Mouse (Mus musculus) MEL (cell line): ENCODE data around the gene Rufy3. TPM values are rescaled to one million over a fixed set of nuclear protein-coding genes. Genes with fewer than 3 reads are reported as not detected.

ENCODE experiments used
- DNase-seq: peaks from one replicate; pipeline ENCODE4 v3.0.0; 2011; ENCODE audit warnings: low read depth, low spot score
- H3K27ac ChIP-seq: 2 replicates; pipeline ENCODE4 v1.5.1; 2012; ENCODE audit warnings: low read depth, mild to moderate bottlenecking, control low read depth, low read length, moderate library complexity; ENCODE audit not compliant: control insufficient read depth
- H3K27me3 ChIP-seq, 2 experiments: fragments of 150-350 bp in 1 of 2; sonication (generic) in 1 of 2; 2 replicates each; pipeline ENCODE4 v1.6.1; 2012; ENCODE audit warnings: low read length in 2 of 2, mild to moderate bottlenecking in 2 of 2, improper control_type of control experiment in 1 of 2, moderate library complexity in 1 of 2; ENCODE audit not compliant: insufficient read depth in 2 of 2, control insufficient read depth in 1 of 2
- H3K36me3 ChIP-seq, 2 experiments: 2 replicates each; pipeline ENCODE4 v1.6.1; 2012 to 2014; ENCODE audit warnings: low read length in 2 of 2, improper control_type of control experiment in 1 of 2, inconsistent platforms in 1 of 2, mild to moderate bottlenecking in 1 of 2; ENCODE audit not compliant: insufficient read depth in 2 of 2, control insufficient read depth in 1 of 2
- H3K4me1 ChIP-seq, 2 experiments: fragments of 150-350 bp in 1 of 2; sonication (generic) in 1 of 2; 2 replicates each; pipeline ENCODE4 v1.6.1; 2012; ENCODE audit warnings: low read length in 2 of 2, improper control_type of control experiment in 1 of 2, mild to moderate bottlenecking in 1 of 2; ENCODE audit not compliant: insufficient read depth in 2 of 2, control insufficient read depth in 1 of 2
- H3K4me3 ChIP-seq, 2 experiments: fragments of 150-350 bp in 1 of 2; sonication (generic) in 1 of 2; 2 replicates each; pipeline ENCODE4 v1.5.1; 2012; ENCODE audit warnings: low read depth in 2 of 2, low read length in 2 of 2, mild to moderate bottlenecking in 2 of 2, moderate library complexity in 2 of 2, control low read depth in 1 of 2, improper control_type of control experiment in 1 of 2; ENCODE audit not compliant: control insufficient read depth in 1 of 2, insufficient read depth in 1 of 2
- H3K79me2 ChIP-seq: 2 replicates; pipeline ENCODE4 v1.6.1; 2012; ENCODE audit warnings: mild to moderate bottlenecking, low read length, moderate library complexity; ENCODE audit not compliant: control insufficient read depth, poor library complexity, insufficient read depth
- H3K9ac ChIP-seq: 2 replicates; pipeline ENCODE4 v1.6.1; 2012; ENCODE audit warnings: low read depth, mild to moderate bottlenecking, control low read depth, low read length, moderate library complexity; ENCODE audit not compliant: control insufficient read depth, poor library complexity, severe bottlenecking
- H3K9me3 ChIP-seq: fragments of 150-350 bp; sonication (generic); replicated peaks from 2 replicates; pipeline ENCODE4 v1.6.1; 2012; ENCODE audit warnings: mild to moderate bottlenecking, low read length, improper control_type of control experiment, moderate library complexity; ENCODE audit not compliant: insufficient read depth
- BHLHE40 ChIP-seq: IDR thresholded peaks from 2 replicates; pipeline ENCODE4 v1.6.1; 2012; ENCODE audit warnings: low read depth, mild to moderate bottlenecking, inconsistent platforms, low read length, improper control_type of control experiment, borderline replicate concordance
- CHD1 ChIP-seq: IDR thresholded peaks from 2 replicates; pipeline ENCODE4 v1.6.1; 2012; ENCODE audit warnings: low read depth, mild to moderate bottlenecking, inconsistent platforms, low read length, improper control_type of control experiment
- CHD2 ChIP-seq: IDR thresholded peaks from 2 replicates; pipeline ENCODE4 v1.6.1; 2011; ENCODE audit warnings: low read length, improper control_type of control experiment
- CTCF ChIP-seq, 3 experiments: IDR thresholded peaks in 2 of 3; conservative IDR thresholded peaks in 1 of 3; 2 replicates each; pipeline ENCODE4 v1.5.1; 2011 to 2012; ENCODE audit warnings: low read length in 3 of 3, low read depth in 2 of 3, mild to moderate bottlenecking in 2 of 3, improper control_type of control experiment in 1 of 3, inconsistent platforms in 1 of 3, mixed read lengths in 1 of 3, moderate library complexity in 1 of 3; ENCODE audit not compliant: control insufficient read depth in 1 of 3, insufficient read depth in 1 of 3, poor library complexity in 1 of 3, severe bottlenecking in 1 of 3
- E2F4 ChIP-seq: IDR thresholded peaks from 2 replicates; pipeline ENCODE4 v1.6.1; 2011; ENCODE audit warnings: low read depth, low read length, improper control_type of control experiment, borderline replicate concordance
- ELF1 ChIP-seq: IDR thresholded peaks from 2 replicates; pipeline ENCODE4 v1.6.1; 2014; ENCODE audit warnings: low read depth, mild to moderate bottlenecking, inconsistent platforms, low read length, improper control_type of control experiment, moderate library complexity
- EP300 ChIP-seq, 2 experiments: IDR thresholded peaks; 2 replicates each; pipeline ENCODE4 v1.6.1; 2011; ENCODE audit warnings: improper control_type of control experiment in 2 of 2, low read length in 2 of 2, low read depth in 1 of 2, mild to moderate bottlenecking in 1 of 2
- ETS1 ChIP-seq: IDR thresholded peaks from 2 replicates; pipeline ENCODE4 v1.6.1; 2012; ENCODE audit warnings: low read depth, mild to moderate bottlenecking, inconsistent platforms, low read length, improper control_type of control experiment, moderate library complexity
- GABPA ChIP-seq: IDR thresholded peaks from 2 replicates; pipeline ENCODE4 v1.6.1; 2012; ENCODE audit warnings: low read depth, mild to moderate bottlenecking, inconsistent platforms, low read length, improper control_type of control experiment, moderate library complexity
- GATA1 ChIP-seq: IDR thresholded peaks from 2 replicates; pipeline ENCODE4 v1.6.1; 2011; ENCODE audit warnings: low read depth, low read length, improper control_type of control experiment
- HCFC1 ChIP-seq: IDR thresholded peaks from 2 replicates; pipeline ENCODE4 v1.6.1; 2012; ENCODE audit warnings: low read depth, mild to moderate bottlenecking, inconsistent platforms, low read length, improper control_type of control experiment, moderate library complexity
- KAT2A ChIP-seq: conservative IDR thresholded peaks from 2 replicates; pipeline ENCODE4 v1.6.1; 2012; ENCODE audit warnings: low read depth, low read length, improper control_type of control experiment, inconsistent platforms
- MAFK ChIP-seq: IDR thresholded peaks from 2 replicates; pipeline ENCODE4 v1.6.1; 2011; ENCODE audit warnings: low read depth, mild to moderate bottlenecking, low read length, improper control_type of control experiment, borderline replicate concordance
- MAX ChIP-seq: IDR thresholded peaks from 2 replicates; pipeline ENCODE4 v1.6.1; 2011; ENCODE audit warnings: low read length, improper control_type of control experiment
- MAZ ChIP-seq: IDR thresholded peaks from 2 replicates; pipeline ENCODE4 v1.6.1; 2012; ENCODE audit warnings: low read depth, mild to moderate bottlenecking, inconsistent platforms, low read length, improper control_type of control experiment
- MEF2A ChIP-seq: IDR thresholded peaks from 2 replicates; pipeline ENCODE4 v1.6.1; 2014; ENCODE audit warnings: low read depth, mild to moderate bottlenecking, inconsistent platforms, low read length, improper control_type of control experiment; ENCODE audit not compliant: poor library complexity, insufficient replicate concordance, severe bottlenecking; ENCODE audit errors: extremely low read depth
- MXI1 ChIP-seq: IDR thresholded peaks from 2 replicates; pipeline ENCODE4 v1.6.1; 2011; ENCODE audit warnings: mild to moderate bottlenecking, low read depth, low read length, improper control_type of control experiment
- MYC ChIP-seq: IDR thresholded peaks from 2 replicates; pipeline ENCODE4 v1.6.1; 2011; ENCODE audit warnings: low read depth, mild to moderate bottlenecking, low read length, improper control_type of control experiment, moderate library complexity
- NELFE ChIP-seq: IDR thresholded peaks from 2 replicates; pipeline ENCODE4 v1.6.1; 2011; ENCODE audit warnings: low read depth, low read length, improper control_type of control experiment
- NRF1 ChIP-seq: IDR thresholded peaks from 2 replicates; pipeline ENCODE4 v1.6.1; 2014; ENCODE audit warnings: low read depth, mild to moderate bottlenecking, inconsistent platforms, low read length, improper control_type of control experiment, moderate library complexity; ENCODE audit not compliant: poor library complexity, insufficient read depth, severe bottlenecking
- POLR2A ChIP-seq, 2 experiments: IDR thresholded peaks; 2 replicates each; pipeline ENCODE4 v1.6.1; 2011 to 2012; ENCODE audit warnings: low read length in 2 of 2, mild to moderate bottlenecking in 2 of 2, control low read depth in 1 of 2, improper control_type of control experiment in 1 of 2, low read depth in 1 of 2, moderate library complexity in 1 of 2; ENCODE audit not compliant: control insufficient read depth in 1 of 2, insufficient read depth in 1 of 2, poor library complexity in 1 of 2
- POLR2AphosphoS2 ChIP-seq: IDR thresholded peaks from 2 replicates; pipeline ENCODE4 v1.6.1; 2011; ENCODE audit warnings: low read length, improper control_type of control experiment
- POLR2AphosphoS5 ChIP-seq: IDR thresholded peaks from 2 replicates; pipeline ENCODE4 v1.6.1; 2012; ENCODE audit warnings: low read depth, borderline replicate concordance, mild to moderate bottlenecking, inconsistent platforms, low read length, moderate library complexity, mixed read lengths
- RCOR1 ChIP-seq: IDR thresholded peaks from 2 replicates; pipeline ENCODE4 v1.6.1; 2012; ENCODE audit warnings: low read depth, mild to moderate bottlenecking, inconsistent platforms, low read length, improper control_type of control experiment
- SIN3A ChIP-seq: IDR thresholded peaks from 2 replicates; pipeline ENCODE4 v1.6.1; 2012; ENCODE audit warnings: low read length, improper control_type of control experiment, inconsistent platforms
- SMC3 ChIP-seq: IDR thresholded peaks from 2 replicates; pipeline ENCODE4 v1.6.1; 2011; ENCODE audit warnings: low read depth, low read length, improper control_type of control experiment
- TAL1 ChIP-seq: IDR thresholded peaks from 2 replicates; pipeline ENCODE4 v1.6.1; 2012; ENCODE audit warnings: mild to moderate bottlenecking, inconsistent platforms, low read length, moderate library complexity, mixed read lengths
- TBP ChIP-seq: IDR thresholded peaks from 2 replicates; pipeline ENCODE4 v1.8.0; 2011; ENCODE audit warnings: low read depth, low read length, improper control_type of control experiment
- TCF12 ChIP-seq: IDR thresholded peaks from 2 replicates; pipeline ENCODE4 v1.6.1; 2014; ENCODE audit warnings: low read depth, mild to moderate bottlenecking, inconsistent platforms, low read length, improper control_type of control experiment, moderate library complexity
- UBTF ChIP-seq: IDR thresholded peaks from 2 replicates; pipeline ENCODE4 v1.6.1; 2012; ENCODE audit warnings: low read depth, mild to moderate bottlenecking, inconsistent platforms, low read length, improper control_type of control experiment, moderate library complexity, borderline replicate concordance; ENCODE audit not compliant: insufficient read depth
- USF1 ChIP-seq: IDR thresholded peaks from 2 replicates; pipeline ENCODE4 v1.6.1; 2014; ENCODE audit warnings: low read depth, mild to moderate bottlenecking, inconsistent platforms, low read length, improper control_type of control experiment, moderate library complexity
- ZC3H11A ChIP-seq: IDR thresholded peaks from 2 replicates; pipeline ENCODE4 v1.6.1; 2012; ENCODE audit warnings: low read depth, mild to moderate bottlenecking, inconsistent platforms, low read length, improper control_type of control experiment
- ZKSCAN1 ChIP-seq: IDR thresholded peaks from 2 replicates; pipeline ENCODE4 v1.6.1; 2012; ENCODE audit warnings: low read depth, mild to moderate bottlenecking, inconsistent platforms, low read length, improper control_type of control experiment, moderate library complexity
- ZMIZ1 ChIP-seq: IDR thresholded peaks from 2 replicates; pipeline ENCODE4 v1.6.1; 2012; ENCODE audit warnings: low read depth, mild to moderate bottlenecking, inconsistent platforms, low read length, improper control_type of control experiment, moderate library complexity
- ZNF384 ChIP-seq: IDR thresholded peaks from 2 replicates; pipeline ENCODE4 v1.6.1; 2012; ENCODE audit warnings: low read depth, mild to moderate bottlenecking, inconsistent platforms, low read length, improper control_type of control experiment
- polyA plus RNA-seq, 2 experiments: library from polyadenylated mRNA; stranded (reverse) in 1 of 2; unstranded in 1 of 2; fragments of >175 nt in 1 of 2; fragments of >200 nt in 1 of 2; gene quantifications; 2 replicates each; pipeline versions ENCODE4 v1.2.1 to v1.2.4; 2012; ENCODE audit warnings: low replicate concordance in 2 of 2, low read depth in 1 of 2; ENCODE audit not compliant: insufficient read length in 2 of 2, insufficient read depth in 1 of 2, missing spikeins in 1 of 2
- total RNA-seq: library from RNA; depleted of rRNA; stranded (reverse); fragments of 300-350 nt; gene quantifications from 2 replicates; pipeline ENCODE4 v1.2.3, GENCODE M21; 2012

Gene Rufy3
- total and polyA plus RNA-seq, 3 experiments, result 3.2 to 5.7 TPM; not detected in 1

DNA sequence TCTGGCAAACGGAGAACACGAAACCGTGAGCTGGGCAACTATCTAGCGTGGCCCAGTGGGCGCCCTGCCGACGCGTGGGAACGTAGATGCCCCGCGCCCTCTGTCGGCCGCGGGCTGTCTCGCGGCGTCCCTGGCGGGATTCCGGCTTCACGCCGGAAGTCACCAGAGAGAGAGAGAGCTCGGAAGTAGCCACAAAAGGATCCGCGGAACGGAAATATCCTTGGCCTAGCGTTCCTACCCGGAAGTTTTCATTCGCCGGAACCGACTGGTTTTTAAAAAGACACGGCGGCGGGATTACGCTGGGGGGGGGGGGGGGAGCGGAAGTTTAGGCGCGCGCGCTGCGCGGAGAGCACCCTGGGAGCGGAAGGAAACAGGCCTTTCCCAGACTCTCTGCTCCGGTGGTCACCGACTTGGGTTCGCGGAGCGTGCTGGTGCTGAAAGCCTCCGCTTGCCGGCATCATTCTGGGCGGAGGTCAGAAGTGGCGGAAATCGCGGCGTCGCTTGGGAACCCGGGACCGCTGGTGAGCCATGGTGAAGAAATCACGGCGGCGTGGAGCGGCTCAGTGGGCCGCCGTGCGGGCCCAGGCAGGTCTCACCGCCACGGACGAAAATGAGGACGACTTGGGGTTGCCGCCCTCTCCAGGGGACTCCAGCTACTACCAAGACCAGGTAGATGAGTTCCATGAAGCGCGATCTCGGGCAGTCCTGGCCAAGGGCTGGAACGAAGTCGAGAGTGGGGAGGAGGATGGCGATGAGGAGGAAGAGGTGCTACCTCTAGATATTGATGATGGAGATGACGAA lies 10.6 kb upstream of the Rufy3 start, which contains the start of gene Utp3:
Utp3 (plus strand) TSS at position 377 of the 801 bp plus-strand sequence.
- Histone ChIP-seq H3K27me3 (no peaks in the 10 kb centered on the region), H3K27ac (peak within 1 kb of the TSS; percentile 95), H3K9ac (peak within 1 kb of the TSS; percentile 95), H3K79me2 (peaks cover 27% of the 10 kb centered on the region), H3K4me3 (peak within 1 kb of the TSS; percentile 61 to 95), H3K36me3 (peaks cover 0 to 18% of the 10 kb centered on the region in 2 experiments; a peak in 2 of 4 replicates), H3K9me3 (no peaks in the 10 kb centered on the region), H3K4me1 (peaks cover 7 to 18% of the 10 kb centered on the region in 2 experiments; a peak in 2 of 4 replicates)
- peak; percentile 99 for DNase-seq
- TF ChIP-seq CTCF (IDR thresholded peaks at IDR 0.05 in 2 of 3, conservative IDR thresholded peaks at IDR 0.05 in 1 of 3; ENCODE audit: control insufficient read depth in 1 of 3, insufficient read depth in 1 of 3, low read depth in 2 of 3, low read length in 3 of 3, poor library complexity in 1 of 3, severe bottlenecking in 1 of 3), result peak; percentile 55 to 78 (median 76)
- TF ChIP-seq NRF1, result peak; percentile 46; the same call in 1 of the 2 replicates
- TF ChIP-seq ZNF384, result no peak
- TF ChIP-seq ELF1, result peak; percentile 95
- peak; percentile 67; the same call in 1 of the 2 replicates for TF ChIP-seq MEF2A
- TF ChIP-seq GABPA, result no peak
- TF ChIP-seq MAFK, result no peak
- TF ChIP-seq CHD1, result no peak; the same call in 1 of the 2 replicates
- TF ChIP-seq UBTF, result peak; percentile 89; the same call in 1 of the 2 replicates
- TF ChIP-seq EP300 (IDR thresholded peaks at IDR 0.05; ENCODE audit: low read depth in 1 of 2, low read length in 2 of 2), result peak in 1 of 2 experiments; percentile 61; a peak in 1 of 4 replicates
- TF ChIP-seq E2F4, result peak; percentile 97
- TF ChIP-seq USF1, result 0 out of 2 replicates have a peak, but pooled peaks have one; percentile 24
- peak; percentile 78 for TF ChIP-seq TCF12
- TF ChIP-seq MXI1, result peak; percentile 92
- peak; percentile 92 to 96 for TF ChIP-seq POLR2A (IDR thresholded peaks at IDR 0.05; ENCODE audit: control insufficient read depth in 1 of 2, insufficient read depth in 1 of 2, low read depth in 1 of 2, low read length in 2 of 2, poor library complexity in 1 of 2)
- peak; percentile 90 for TF ChIP-seq NELFE
- TF ChIP-seq HCFC1, result peak; percentile 97
- TF ChIP-seq TAL1, result no peak
- TF ChIP-seq TBP, result peak; percentile 85; the same call in 1 of the 2 replicates
- TF ChIP-seq RCOR1, result 0 out of 2 replicates have a peak, but pooled peaks have one; percentile 6
- TF ChIP-seq POLR2AphosphoS5, result no peak
- peak; percentile 97 for TF ChIP-seq SIN3A
- peak; percentile 65 for TF ChIP-seq POLR2AphosphoS2
- no peak for TF ChIP-seq BHLHE40
- TF ChIP-seq GATA1, result no peak
- peak; percentile 97 for TF ChIP-seq MAZ
- no peak for TF ChIP-seq SMC3
- TF ChIP-seq CHD2, result peak; percentile 62; the same call in 1 of the 2 replicates
- peak; percentile 81 for TF ChIP-seq ETS1
- TF ChIP-seq ZC3H11A, result no peak
- TF ChIP-seq ZKSCAN1, result no peak
- TF ChIP-seq MAX, result peak; percentile 72
- TF ChIP-seq ZMIZ1, result peak; percentile 70; the same call in 1 of the 2 replicates
- peak; percentile 81 for TF ChIP-seq KAT2A
- TF ChIP-seq MYC, result peak; percentile 91; the same call in 1 of the 2 replicates
